In the genomic region with DNA sequence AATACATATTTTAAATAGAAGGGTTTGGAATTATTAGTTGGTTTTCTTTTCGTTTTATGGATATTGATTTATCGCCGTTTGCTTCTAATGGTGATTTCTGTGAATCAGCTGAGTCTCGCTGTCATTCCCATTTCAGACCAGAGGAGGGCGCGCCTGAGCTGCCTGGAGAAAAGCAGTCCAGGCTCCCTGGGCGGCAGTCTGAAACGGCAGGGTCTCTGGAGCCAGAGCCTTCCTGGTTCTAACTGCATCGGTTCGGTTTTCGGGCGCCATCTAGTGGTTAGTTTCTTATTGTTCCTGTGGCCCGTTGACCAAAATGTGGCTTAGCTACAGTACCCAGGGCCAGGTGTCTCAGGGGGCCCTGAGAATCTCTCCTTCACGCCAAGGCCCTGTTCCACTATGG, we compare ENCODE assay signal across 8 mouse cellular contexts. TPM values are rescaled to one million over a fixed set of nuclear protein-coding genes. Genes with fewer than 3 reads are reported as not detected.
DNase-seq lines count a peak whose midpoint lies in the region; ATAC-seq and TF ChIP-seq lines count a peak whose summit lies in the region.

No protein-coding gene starts in this region.

- TF ChIP-seq CTCF in left cerebral cortex, adult 2 months (IDR thresholded peaks at IDR 0.05): peak; percentile 93

- peak; percentile 97 for ATAC-seq in megakaryocyte, adult 5-6 weeks (ENCODE audit: poor library complexity, severe bottlenecking)

- peak; percentile 96 for DNase-seq in adipocyte (ENCODE audit: low spot score)
- DNase-seq in embryo, embryonic 10 days (ENCODE audit: low spot score): peak; percentile 96
- DNase-seq in gastrocnemius, postnatal 10 days: peak; percentile 92
- DNase-seq in hindlimb bud, embryonic 11.5 days (ENCODE audit: extremely low spot score, low read depth, low spot score): peak; percentile 87
- peak; percentile 89 for DNase-seq in left cerebral cortex, adult 2 months (ENCODE audit: extremely low spot score in 1 of 2, low spot score in 2 of 2)
- DNase-seq in right cerebral cortex, adult 2 months (ENCODE audit: low spot score in 2 of 2): peak; percentile 93 to 95
- DNase-seq in urinary bladder, postnatal 10 days (ENCODE audit: low spot score): peak; percentile 72

- intact Hi-C loops in left cerebral cortex, adult 2 months (cut with DNase I): no loop called here

- H3K27ac ChIP-seq in left cerebral cortex, adult 2 months: no peak overlapping the region

- no peak overlapping the region for H3K4me3 ChIP-seq in left cerebral cortex, adult 2 months

RNA-seq across cellular contexts. Expression of gene Slc29a3, which starts 7.8 kb away (rescaled TPM):
- 1 to 10 TPM; 5.7 to 7.8 TPM for total RNA-seq in gastrocnemius, postnatal 10 days (2021)
- 10 to 100 TPM; 13.0 to 13.2 TPM for total RNA-seq in left cerebral cortex, adult 2 months (2021)
- total RNA-seq in megakaryocyte, adult 5-6 weeks (2015): 74.1 and 81.6 TPM in 2 replicates
- 25.5 and 32.2 TPM in 2 replicates for total RNA-seq in megakaryocyte, adult 5-6 weeks (2017)
